Mouse (Mus musculus) limb, embryonic 11.5 days (tissue): ENCODE results near the gene Hbq1a. TPM values are rescaled to one million over a fixed set of nuclear protein-coding genes. Genes with fewer than 3 reads are reported as not detected.
"Not testable (repeated sequence)": the region's sequence is repeated elsewhere in the genome, so short reads cannot be mapped to it uniquely, and the experiment has no call there.

Source experiments
- ATAC-seq: fragments of 200-750 bp; cut with Nextera tagmentation; 2 replicates; pipeline ENCODE4 v1.8.0; 2017; ENCODE audit warnings: low read depth; ENCODE audit not compliant: insufficient number of reproducible peaks, low FRiP score, low TSS enrichment
- DNase-seq: peaks from one replicate; pipeline ENCODE4 v3.0.0-alpha.2; 2015; ENCODE audit warnings: low spot score
- H3K27ac ChIP-seq: fragments of 300-500 bp; sonication (generic); replicated peaks from 2 replicates; pipeline ENCODE4 v1.5.1; 2014; ENCODE audit warnings: low read depth, mild to moderate bottlenecking, low read length
- H3K27me3 ChIP-seq: fragments of 300-500 bp; sonication (generic); 2 replicates; pipeline ENCODE4 v1.6.1; 2014; ENCODE audit warnings: mild to moderate bottlenecking, low read length, mixed read lengths; ENCODE audit not compliant: control insufficient read depth, insufficient read depth
- H3K36me3 ChIP-seq: fragments of 300-500 bp; sonication (generic); 2 replicates; pipeline ENCODE4 v1.6.1; 2014; ENCODE audit warnings: mild to moderate bottlenecking, low read length, moderate library complexity, mixed read lengths; ENCODE audit not compliant: control insufficient read depth, insufficient read depth
- H3K4me1 ChIP-seq: fragments of 300-500 bp; sonication (generic); 2 replicates; pipeline ENCODE4 v1.6.1; 2014; ENCODE audit warnings: low read length, mixed read lengths; ENCODE audit not compliant: control insufficient read depth, insufficient read depth
- H3K4me2 ChIP-seq: fragments of 300-500 bp; sonication (generic); 2 replicates; pipeline ENCODE4 v1.6.1; 2014; ENCODE audit warnings: low read depth, mild to moderate bottlenecking, moderate library complexity; ENCODE audit not compliant: severe bottlenecking
- H3K4me3 ChIP-seq: fragments of 300-500 bp; sonication (generic); 2 replicates; pipeline ENCODE4 v1.5.1; 2014; ENCODE audit warnings: low read depth, low read length
- H3K9ac ChIP-seq: fragments of 300-500 bp; sonication (generic); 2 replicates; pipeline ENCODE4 v1.6.1; 2014; ENCODE audit warnings: mild to moderate bottlenecking, low read length
- H3K9me3 ChIP-seq: fragments of 300-500 bp; sonication (generic); 2 replicates; pipeline ENCODE4 v1.6.1; 2016; ENCODE audit warnings: low read length; ENCODE audit not compliant: control insufficient read depth
- WGBS: fragments of 180-500 bp; shearing (Covaris S2); extraction: QIAGEN DNeasy Blood & Tissue Kit; methylation state at CpG from one replicate; pipeline ENCODE4 v1.1.7; 2014; 5-methylcytosine and 5-hydroxymethylcytosine counted together
- polyA plus RNA-seq: library from polyadenylated mRNA; unstranded; fragments of >200 nt; fragmentation: Nextera tagmentation; extraction: Ambion mirVana; gene quantifications from 2 replicates; pipeline ENCODE4 v1.2.1, GENCODE M21; 2014

The Hbq1a gene
- polyA plus RNA-seq, 1 experiment from 2014 or later: not detected

- DNase-seq, H3K27ac ChIP-seq, H3K4me3 ChIP-seq, H3K4me2 ChIP-seq, ATAC-seq, H3K27me3 ChIP-seq, H3K36me3 ChIP-seq, H3K4me1 ChIP-seq, H3K9ac ChIP-seq, H3K9me3 ChIP-seq: not testable (repeated sequence)
- WGBS: 84% methylated on average over 4 of the region's 4 CpGs
Measured at GRCm38 (mm10) chr11:32292819-32293218, 7.0 kb upstream of the Hbq1a start.

- not testable (repeated sequence) for H3K9ac ChIP-seq, H3K27me3 ChIP-seq, H3K4me3 ChIP-seq, H3K9me3 ChIP-seq, DNase-seq, ATAC-seq, H3K4me1 ChIP-seq, H3K4me2 ChIP-seq, H3K27ac ChIP-seq, H3K36me3 ChIP-seq
- WGBS: 71% methylated on average over 3 of the region's 3 CpGs
Measured at GRCm38 (mm10) chr11:32293479-32293878, 6.4 kb upstream of the Hbq1a start.

GRCm38 (mm10) chr11:32296203-32296602, 3.7 kb upstream of the Hbq1a start, which contains the start of gene Hba-a2:
Gene Hba-a2 (plus strand): TSS chr11:32296489.
- not testable (repeated sequence) for DNase-seq, H3K4me1 ChIP-seq, H3K9me3 ChIP-seq, H3K4me3 ChIP-seq, H3K27ac ChIP-seq, H3K36me3 ChIP-seq, H3K4me2 ChIP-seq, H3K9ac ChIP-seq, ATAC-seq, H3K27me3 ChIP-seq
- WGBS: no CpG with 5 or more reads among the region's 4 CpGs

- not testable (repeated sequence) for ATAC-seq, DNase-seq, H3K27me3 ChIP-seq, H3K36me3 ChIP-seq, H3K4me3 ChIP-seq, H3K4me1 ChIP-seq, H3K9me3 ChIP-seq, H3K27ac ChIP-seq, H3K9ac ChIP-seq, H3K4me2 ChIP-seq
- 47% methylated on average over 2 of the region's 2 CpGs for WGBS
Measured at GRCm38 (mm10) chr11:32297417-32297816, 2.5 kb upstream of the Hbq1a start.

GRCm38 (mm10) chr11:32297866-32298531, 1.9 kb upstream of the Hbq1a start:
- DNase-seq: no peak
- Histone ChIP-seq H3K27me3 (0 out of 2 replicates have a peak, but pooled peaks cover 3% of the 10 kb centered on the region), H3K4me2 (no peak overlapping the region), H3K27ac (no peak overlapping the region), H3K36me3 (no peaks in the 10 kb centered on the region), H3K4me3 (no peak overlapping the region), H3K9me3 (no peaks in the 10 kb centered on the region), H3K9ac (no peak overlapping the region), H3K4me1 (no peaks in the 10 kb centered on the region)
- 82% methylated on average over 1 of the region's 1 CpGs for WGBS
- ATAC-seq: no peak

GRCm38 (mm10) chr11:32298532-32298918, 1.3 kb upstream of the Hbq1a start:
- Histone ChIP-seq H3K36me3 (no peaks in the 10 kb centered on the region), H3K27ac (no peak overlapping the region), H3K4me1 (no peaks in the 10 kb centered on the region), H3K4me2 (no peak overlapping the region), H3K27me3 (0 out of 2 replicates have a peak, but pooled peaks cover 3% of the 10 kb centered on the region), H3K4me3 (no peak overlapping the region), H3K9ac (no peak overlapping the region), H3K9me3 (no peaks in the 10 kb centered on the region)
- ATAC-seq (no peak), DNase-seq (no peak)
- WGBS: 98% methylated on average over 2 of the region's 2 CpGs

GRCm38 (mm10) chr11:32300279-32301267, 704 bp downstream of the Hbq1a start:
- 59% methylated on average over 14 of the region's 17 CpGs for WGBS
- H3K4me1 ChIP-seq: no peaks in the 10 kb centered on the region
- H3K4me3 ChIP-seq: no peak overlapping the region
- 0 out of 2 replicates have a peak, but pooled peaks have one; percentile 45 for ATAC-seq
- no peaks in the 10 kb centered on the region for H3K36me3 ChIP-seq
- DNase-seq: no peak
- no peaks in the 10 kb centered on the region for H3K9me3 ChIP-seq
- H3K9ac ChIP-seq: no peak overlapping the region
- H3K27me3 ChIP-seq: 0 out of 2 replicates have a peak, but pooled peaks cover 3% of the 10 kb centered on the region
- H3K4me2 ChIP-seq: peak overlapping the region; percentile 27; the same call in 1 of the 2 replicates
- no peak overlapping the region for H3K27ac ChIP-seq

GRCm38 (mm10) chr11:32301506-32301905, 1.6 kb downstream of the Hbq1a start:
- H3K9ac ChIP-seq: no peak overlapping the region
- DNase-seq: no peak

More at GRCm38 (mm10) chr11:32301506-32301905, 1.6 kb downstream of the Hbq1a start:
- Histone ChIP-seq H3K4me3 (no peak overlapping the region), H3K36me3 (no peaks in the 10 kb centered on the region), H3K4me1 (no peaks in the 10 kb centered on the region), H3K4me2 (no peak overlapping the region), H3K9me3 (no peaks in the 10 kb centered on the region), H3K27ac (no peak overlapping the region), H3K27me3 (0 out of 2 replicates have a peak, but pooled peaks cover 3% of the 10 kb centered on the region)
- ATAC-seq: no peak
- 78% methylated on average over 1 of the region's 1 CpGs for WGBS
